Mouse (Mus musculus) WW6 (cell line): Measurements from ENCODE around the gene Mcat.

Experiments
- DNase-seq: peaks from one replicate; pipeline ENCODE4 v3.0.0-alpha.2; 2013; ENCODE audit warnings: low read depth, low spot score

Mcat gene

GRCm38 (mm10) chr15:83563327-83563856 is at the start of gene Mcat, which contains the start of gene Tspo:
TSS of gene Mcat (minus strand) at chr15:83563787.
TSS of gene Tspo (plus strand) at chr15:83563592.
- DNase-seq = no peak

GRCm38 (mm10) chr15:83607115-83607802 is 43.7 kb upstream of the Mcat start:
- no peak for DNase-seq

- DNase-seq = no peak
Measured at GRCm38 (mm10) chr15:83606700-83607099, 43.1 kb upstream of the Mcat start.

GRCm38 (mm10) chr15:83606216-83606615 is 42.6 kb upstream of the Mcat start:
- no peak for DNase-seq

- DNase-seq = no peak
Measured at GRCm38 (mm10) chr15:83603426-83603825, 39.8 kb upstream of the Mcat start.

- DNase-seq = no peak
Measured at GRCm38 (mm10) chr15:83603046-83603396, 39.4 kb upstream of the Mcat start.

- no peak for DNase-seq
Measured at GRCm38 (mm10) chr15:83602372-83603045, 38.9 kb upstream of the Mcat start.

- DNase-seq = no peak
Measured at GRCm38 (mm10) chr15:83601185-83601584, 37.6 kb upstream of the Mcat start.

GRCm38 (mm10) chr15:83596833-83597232 is 33.2 kb upstream of the Mcat start:
- DNase-seq = no peak

- DNase-seq = no peak
Measured at GRCm38 (mm10) chr15:83595364-83595711, 31.8 kb upstream of the Mcat start.

- DNase-seq = peak; percentile 95
Measured at GRCm38 (mm10) chr15:83594513-83595363, 31.2 kb upstream of the Mcat start, which contains the start of gene Ttll12. TSS of gene Ttll12 (minus strand) at chr15:83595157.

GRCm38 (mm10) chr15:83593702-83594512 is 30.3 kb upstream of the Mcat start:
- no peak for DNase-seq

GRCm38 (mm10) chr15:83593189-83593585 is 29.6 kb upstream of the Mcat start:
- DNase-seq = no peak

GRCm38 (mm10) chr15:83592260-83593188 is 28.9 kb upstream of the Mcat start:
- no peak for DNase-seq

GRCm38 (mm10) chr15:83591758-83592157 is 28.2 kb upstream of the Mcat start:
- DNase-seq = no peak

- DNase-seq = no peak
Measured at GRCm38 (mm10) chr15:83590841-83591240, 27.3 kb upstream of the Mcat start.

- DNase-seq = no peak
Measured at GRCm38 (mm10) chr15:83584741-83585220, 21.2 kb upstream of the Mcat start.

GRCm38 (mm10) chr15:83583419-83584156 is 20.0 kb upstream of the Mcat start:
- DNase-seq = no peak

- DNase-seq = no peak
Measured at GRCm38 (mm10) chr15:83582931-83583330, 19.3 kb upstream of the Mcat start.
